Mouse (Mus musculus): ENCODE measurements around the gene Ube2r2. TPM values are rescaled to one million over a fixed set of nuclear protein-coding genes. Genes with fewer than 3 reads are reported as not detected.

Ube2r2 gene
- total and polyA plus RNA-seq, 3 experiments: 30.4 to 90.9 (median 38.9) TPM

DNA sequence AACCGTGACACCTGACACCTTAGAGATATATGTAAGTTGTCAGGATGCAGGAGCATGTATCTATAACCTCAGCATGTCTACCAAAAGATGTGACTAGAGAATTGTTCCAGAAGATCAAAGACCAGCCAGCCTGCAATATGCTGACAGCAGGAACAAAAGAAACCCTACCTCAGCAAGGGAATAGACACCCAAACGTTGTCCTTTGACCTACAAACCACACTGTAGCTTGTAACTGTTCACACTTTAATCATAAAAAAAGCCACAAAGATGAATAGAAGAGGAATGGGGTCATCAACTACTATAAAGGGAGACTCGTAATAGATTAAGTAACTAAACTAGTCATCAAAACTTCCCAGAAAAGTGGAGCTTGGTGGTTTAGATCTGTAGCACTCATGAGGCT lies 105.4 kb downstream of the Ube2r2 start:
- no peaks in the 10 kb centered on the region for H3K4me1 ChIP-seq (ENCODE audit: control insufficient read depth in 1 of 2, insufficient read depth in 2 of 2)
- DNase-seq (ENCODE audit: extremely low read depth): no peak
- H3K4me2 ChIP-seq (ENCODE audit: insufficient read depth, low read depth, poor library complexity, severe bottlenecking): no peak overlapping the region
- no peak for TF ChIP-seq NRF1 (IDR thresholded peaks at IDR 0.05; ENCODE audit: low read depth, low read length)
- H3K9ac ChIP-seq (ENCODE audit: insufficient read depth, low read depth): no peak overlapping the region
- H3K9me3 ChIP-seq (replicated peaks; ENCODE audit: low read length): no peaks in the 10 kb centered on the region
- dilution Hi-C loops (cut with MboI; ENCODE audit: extremely low pct_ligation_motif_present, extremely low pct_unique_long_range_greater_than_20kb, low sequenced_read_pairs) (no loop called here), in situ Hi-C loops (cut with MboI; ENCODE audit: low pct_ligation_motif_present, low pct_unique_long_range_greater_than_20kb, low sequenced_read_pairs) (no loop called here)
- no peak overlapping the region for H3K27ac ChIP-seq (ENCODE audit: insufficient read depth, low read depth)
- H3K36me3 ChIP-seq (replicated peaks in 1 of 2; ENCODE audit: control insufficient read depth in 1 of 2, insufficient read depth in 1 of 2, low read length in 1 of 2): peaks cover 25 to 78% of the 10 kb centered on the region in 2 experiments
- no peaks in the 10 kb centered on the region for H3K27me3 ChIP-seq (replicated peaks)
- no peak overlapping the region for H3K4me3 ChIP-seq (replicated peaks in 1 of 3; ENCODE audit: low read depth in 2 of 3, low read length in 2 of 3, poor library complexity in 1 of 3)
- H3K79me2 ChIP-seq (replicated peaks; ENCODE audit: control insufficient read depth, extremely low read depth, insufficient read depth, poor library complexity, severe bottlenecking): peaks cover 61% of the 10 kb centered on the region

Other genes with a start within 250 kb of the Ube2r2 start
- gene Spink4, start 215.7 kb upstream of the Ube2r2 start, total RNA-seq (2012; rRNA removed): not detected in 2 replicates
- not detected in 2 replicates for gene Spink4, start 215.7 kb upstream of the Ube2r2 start, total RNA-seq (2014; rRNA removed)
- not detected in 2 replicates for gene Spink4, start 215.7 kb upstream of the Ube2r2 start, polyA plus RNA-seq (2012; ENCODE audit: insufficient read length, low read depth)
- 105 and 123 TPM in 2 replicates for gene Bag1, start 187.4 kb upstream of the Ube2r2 start, total RNA-seq (2012; rRNA removed)
- 149 and 190 TPM in 2 replicates for gene Bag1, start 187.4 kb upstream of the Ube2r2 start, total RNA-seq (2014; rRNA removed)
- 161 and 193 TPM in 2 replicates for gene Bag1, start 187.4 kb upstream of the Ube2r2 start, polyA plus RNA-seq (2012; ENCODE audit: insufficient read length, low read depth)
- gene Chmp5, start 187.3 kb upstream of the Ube2r2 start, total RNA-seq (2012; rRNA removed): 51.6 and 53.0 TPM in 2 replicates
- 86.7 and 88.1 TPM in 2 replicates for gene Chmp5, start 187.3 kb upstream of the Ube2r2 start, total RNA-seq (2014; rRNA removed)
- 43.6 and 45.9 TPM in 2 replicates for gene Chmp5, start 187.3 kb upstream of the Ube2r2 start, polyA plus RNA-seq (2012; ENCODE audit: insufficient read length, low read depth)
- 53.7 and 55.5 TPM in 2 replicates for gene Nfx1, start 164.8 kb upstream of the Ube2r2 start, total RNA-seq (2012; rRNA removed)
- 70.5 and 75.2 TPM in 2 replicates for gene Nfx1, start 164.8 kb upstream of the Ube2r2 start, total RNA-seq (2014; rRNA removed)
- 87.0 and 89.8 TPM in 2 replicates for gene Nfx1, start 164.8 kb upstream of the Ube2r2 start, polyA plus RNA-seq (2012; ENCODE audit: insufficient read length, low read depth)
- not detected in 2 replicates for gene Aqp7, start 87.6 kb upstream of the Ube2r2 start, total RNA-seq (2012; rRNA removed)
- gene Aqp7, start 87.6 kb upstream of the Ube2r2 start, total RNA-seq (2014; rRNA removed): not detected in 2 replicates
- 0.10 TPM in 1 of 2 replicates, not detected in the other for gene Aqp7, start 87.6 kb upstream of the Ube2r2 start, polyA plus RNA-seq (2012; ENCODE audit: insufficient read length, low read depth)
- gene Aqp3, start 37.6 kb upstream of the Ube2r2 start, total RNA-seq (2012; rRNA removed): not detected in 2 replicates
- gene Aqp3, start 37.6 kb upstream of the Ube2r2 start, total RNA-seq (2014; rRNA removed): not detected in 2 replicates
- gene Aqp3, start 37.6 kb upstream of the Ube2r2 start, polyA plus RNA-seq (2012; ENCODE audit: insufficient read length, low read depth): not detected in 2 replicates
- 30.0 and 38.1 TPM in 2 replicates for gene Nol6, start 11.3 kb upstream of the Ube2r2 start, total RNA-seq (2012; rRNA removed)
- 22.0 and 24.7 TPM in 2 replicates for gene Nol6, start 11.3 kb upstream of the Ube2r2 start, total RNA-seq (2014; rRNA removed)
- gene Nol6, start 11.3 kb upstream of the Ube2r2 start, polyA plus RNA-seq (2012; ENCODE audit: insufficient read length, low read depth): 79.3 and 81.5 TPM in 2 replicates
- gene Ubap2, start 139.4 kb downstream of the Ube2r2 start, total RNA-seq (2012; rRNA removed): 17.2 and 17.4 TPM in 2 replicates
- gene Ubap2, start 139.4 kb downstream of the Ube2r2 start, total RNA-seq (2014; rRNA removed): 5.4 and 5.7 TPM in 2 replicates
- 115 and 135 TPM in 2 replicates for gene Ubap2, start 139.4 kb downstream of the Ube2r2 start, polyA plus RNA-seq (2012; ENCODE audit: insufficient read length, low read depth)
- gene Dcaf12, start 179.1 kb downstream of the Ube2r2 start, total RNA-seq (2012; rRNA removed): 24.3 and 31.3 TPM in 2 replicates
- 30.8 and 33.7 TPM in 2 replicates for gene Dcaf12, start 179.1 kb downstream of the Ube2r2 start, total RNA-seq (2014; rRNA removed)
- 36.7 and 42.0 TPM in 2 replicates for gene Dcaf12, start 179.1 kb downstream of the Ube2r2 start, polyA plus RNA-seq (2012; ENCODE audit: insufficient read length, low read depth)
- 11.5 and 17.0 TPM in 2 replicates for gene Ubap1, start 213.3 kb downstream of the Ube2r2 start, total RNA-seq (2012; rRNA removed)
- 14.0 and 17.5 TPM in 2 replicates for gene Ubap1, start 213.3 kb downstream of the Ube2r2 start, total RNA-seq (2014; rRNA removed)
- gene Ubap1, start 213.3 kb downstream of the Ube2r2 start, polyA plus RNA-seq (2012; ENCODE audit: insufficient read length, low read depth): 22.3 and 28.0 TPM in 2 replicates